Mouse (Mus musculus): ENCODE results near the gene Gm10521.
"Not testable (repeated sequence)": the region's sequence is repeated elsewhere in the genome, so short reads cannot be mapped to it uniquely, and the experiment has no call there.

Gm10521 gene

DNA sequence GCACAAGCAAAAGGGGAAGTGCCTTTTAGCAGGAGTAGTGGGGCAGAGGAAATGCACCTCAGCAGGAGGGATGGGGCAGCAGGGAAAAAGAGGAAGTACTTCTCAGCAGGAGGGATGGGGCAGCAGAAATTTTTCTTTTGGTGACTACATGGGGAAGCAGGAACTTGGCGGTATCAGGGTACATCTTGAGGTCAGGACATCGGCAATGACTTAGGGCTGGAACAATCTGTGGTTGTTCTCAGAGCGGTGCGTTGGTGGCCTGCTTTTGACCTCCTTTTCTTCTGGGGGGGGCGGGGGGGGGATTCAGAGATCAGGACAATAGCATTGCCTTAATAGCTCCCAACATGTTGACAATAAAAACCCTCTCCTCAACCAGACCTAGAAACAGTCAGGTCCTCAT lies at the start of gene Gm10521:
Gene Gm10521 (plus strand): TSS at position 301 of the 400 bp plus-strand sequence.
- DNase-seq (ENCODE audit: extremely low read depth, insufficient read length, low spot score), result not testable (repeated sequence)

DNA sequence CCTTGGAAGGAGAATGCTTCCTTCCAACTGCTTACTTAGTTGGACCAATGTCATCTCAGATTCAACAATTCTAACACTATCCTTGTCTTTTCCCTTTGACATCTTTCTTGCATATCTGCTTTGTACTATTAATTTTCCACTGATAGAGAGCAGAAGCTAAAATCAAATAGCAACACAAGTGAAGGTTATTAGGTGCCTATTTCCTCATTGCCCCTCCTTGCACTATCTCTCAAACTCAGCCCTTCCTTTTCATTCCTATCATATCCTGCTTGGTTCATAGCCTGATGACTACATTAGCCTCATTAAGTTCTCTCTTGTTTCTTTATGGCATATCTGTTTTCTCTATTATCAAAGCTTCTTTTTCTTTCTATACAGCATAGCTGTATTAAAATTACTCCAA lies 47.3 kb upstream of the Gm10521 start:
- DNase-seq (ENCODE audit: extremely low read depth, insufficient read length, low spot score), result no peak

DNA sequence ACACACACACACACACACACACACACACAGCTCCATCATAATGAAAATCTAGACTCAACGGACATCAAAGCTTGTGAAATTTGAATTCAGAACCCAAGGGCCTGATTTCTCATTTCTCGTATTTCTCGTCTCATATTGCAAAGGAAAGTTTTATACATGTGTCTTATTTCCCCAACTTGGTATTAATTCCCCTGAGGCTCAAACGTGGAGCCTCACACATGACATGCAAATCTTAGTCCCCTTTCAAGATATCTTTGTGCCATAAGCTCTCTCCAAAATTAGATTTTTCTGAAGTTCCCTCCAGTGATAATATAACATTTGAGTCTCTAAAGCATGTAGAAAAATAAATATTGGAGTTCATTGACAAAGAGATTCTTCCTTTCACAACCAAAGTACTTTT lies 46.7 kb upstream of the Gm10521 start:
- DNase-seq (ENCODE audit: extremely low read depth, insufficient read length, low spot score), result no peak

DNA sequence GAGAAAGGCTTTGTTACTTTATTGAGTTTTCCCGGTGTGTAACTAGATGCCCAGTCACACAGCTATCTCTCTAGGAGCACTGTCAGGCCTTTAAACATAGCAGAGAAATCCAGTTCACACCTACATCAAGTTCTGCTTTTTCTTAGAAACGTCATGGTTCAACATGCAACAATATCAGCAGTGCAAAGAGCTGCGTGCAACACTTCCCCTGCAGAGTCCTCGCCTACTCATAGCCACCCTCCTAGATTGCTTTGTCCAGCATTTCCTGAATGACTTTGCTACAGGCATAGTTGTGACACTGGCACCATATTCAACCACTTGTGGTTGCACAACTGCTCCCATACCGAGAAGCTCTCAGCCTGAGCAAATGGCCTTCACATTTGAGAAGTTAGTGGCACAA lies 46.0 kb upstream of the Gm10521 start:
- DNase-seq (ENCODE audit: extremely low read depth, insufficient read length, low spot score), result no peak

DNA sequence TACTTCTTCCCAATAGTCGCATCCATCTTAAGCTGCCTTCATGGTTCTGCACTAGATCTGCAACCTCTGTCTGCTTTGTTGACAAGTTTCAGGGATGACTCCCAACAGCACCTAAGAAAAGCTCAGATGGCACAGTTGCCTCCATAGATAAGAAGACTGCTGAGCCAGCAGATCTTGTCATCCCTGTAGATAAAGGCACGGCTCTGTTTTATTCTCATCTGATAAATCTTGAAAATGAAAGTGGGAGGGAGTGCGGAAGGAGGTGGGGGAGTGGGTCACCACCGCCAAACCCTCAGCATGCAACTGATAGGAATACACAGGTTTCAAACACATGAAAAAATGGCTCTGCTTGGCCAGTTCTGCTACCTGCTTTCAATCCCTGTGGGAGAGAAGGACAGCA lies 30.0 kb upstream of the Gm10521 start:
- DNase-seq (ENCODE audit: extremely low read depth, insufficient read length, low spot score), result no peak

DNA sequence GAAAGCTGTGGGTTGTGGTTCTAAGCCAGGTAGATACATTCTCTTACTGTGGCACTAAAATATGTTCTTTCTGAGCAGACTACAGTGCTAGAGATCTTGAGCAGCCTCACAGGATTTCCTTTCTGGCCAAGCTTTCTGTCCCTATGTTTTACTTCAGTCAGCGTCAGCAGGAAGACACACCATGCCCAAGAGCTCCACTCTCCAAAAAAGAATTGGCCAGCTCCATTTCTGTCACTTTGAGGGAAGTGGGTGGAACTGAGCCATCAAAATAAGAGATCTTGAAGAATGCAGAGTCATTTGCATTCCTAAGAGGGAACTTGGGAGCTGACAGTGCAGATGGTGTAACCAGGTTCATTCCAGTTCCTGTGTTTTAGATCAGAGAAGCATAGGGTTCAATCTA lies 8.5 kb upstream of the Gm10521 start:
- DNase-seq (ENCODE audit: extremely low read depth, insufficient read length, low spot score), result no peak

DNA sequence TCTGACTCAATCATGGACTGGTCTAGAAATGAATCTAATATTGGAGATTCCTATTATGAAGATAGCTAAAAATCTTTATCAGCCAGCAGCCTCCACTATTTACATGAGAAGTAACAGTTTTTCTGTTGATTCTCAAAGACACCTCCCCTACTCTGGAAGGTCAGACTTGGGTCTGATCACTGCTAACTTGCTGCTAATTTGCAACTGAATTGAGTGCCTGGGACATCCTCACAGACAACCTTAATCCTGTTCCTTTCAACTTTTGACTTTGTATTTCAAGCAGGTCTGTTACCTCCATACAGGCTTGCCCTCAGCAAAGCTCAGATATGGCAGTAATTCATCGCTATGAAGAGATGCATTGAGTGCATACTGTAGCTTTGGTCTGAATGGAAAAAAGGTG lies 8.5 kb downstream of the Gm10521 start:
- DNase-seq (ENCODE audit: extremely low read depth, insufficient read length, low spot score), result no peak

DNA sequence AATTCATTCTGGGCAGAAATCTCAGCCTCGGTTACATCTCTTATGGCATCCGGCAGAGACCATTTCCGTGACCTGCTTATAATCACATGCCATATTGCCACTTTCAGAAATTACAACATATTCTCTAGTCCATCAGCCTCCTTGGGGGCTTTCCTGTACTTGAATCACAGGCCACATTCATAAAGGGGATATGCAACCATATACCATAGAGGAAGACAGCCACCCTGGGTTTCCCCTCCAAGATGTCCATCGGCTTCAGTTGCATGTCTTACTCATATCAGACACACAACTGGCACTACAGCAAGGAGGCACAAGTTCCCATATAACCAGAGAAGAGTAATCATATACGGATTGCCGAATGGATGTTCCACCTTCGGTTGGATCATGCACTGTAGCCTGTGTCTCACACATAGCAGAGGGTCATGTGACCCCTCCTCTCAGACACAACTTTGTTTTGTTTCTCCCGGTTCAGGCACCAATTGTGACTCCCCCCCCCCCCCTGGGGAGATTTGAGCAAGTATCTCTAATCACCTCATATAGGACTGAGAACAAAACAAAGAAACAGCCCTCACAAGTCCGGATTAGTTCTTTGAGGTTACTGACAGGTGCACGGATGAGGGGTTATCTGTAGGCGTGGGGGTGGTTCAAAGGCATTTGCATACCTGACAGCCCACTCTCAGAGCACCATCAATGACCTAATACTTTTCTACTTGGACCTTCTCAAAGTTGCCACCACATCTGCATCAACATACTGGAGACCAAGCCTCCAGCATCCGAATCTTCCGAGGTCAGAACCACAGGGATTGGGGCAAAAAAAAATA lies 20.4 kb downstream of the Gm10521 start:
- DNase-seq (ENCODE audit: extremely low read depth, insufficient read length, low spot score), result no peak

DNA sequence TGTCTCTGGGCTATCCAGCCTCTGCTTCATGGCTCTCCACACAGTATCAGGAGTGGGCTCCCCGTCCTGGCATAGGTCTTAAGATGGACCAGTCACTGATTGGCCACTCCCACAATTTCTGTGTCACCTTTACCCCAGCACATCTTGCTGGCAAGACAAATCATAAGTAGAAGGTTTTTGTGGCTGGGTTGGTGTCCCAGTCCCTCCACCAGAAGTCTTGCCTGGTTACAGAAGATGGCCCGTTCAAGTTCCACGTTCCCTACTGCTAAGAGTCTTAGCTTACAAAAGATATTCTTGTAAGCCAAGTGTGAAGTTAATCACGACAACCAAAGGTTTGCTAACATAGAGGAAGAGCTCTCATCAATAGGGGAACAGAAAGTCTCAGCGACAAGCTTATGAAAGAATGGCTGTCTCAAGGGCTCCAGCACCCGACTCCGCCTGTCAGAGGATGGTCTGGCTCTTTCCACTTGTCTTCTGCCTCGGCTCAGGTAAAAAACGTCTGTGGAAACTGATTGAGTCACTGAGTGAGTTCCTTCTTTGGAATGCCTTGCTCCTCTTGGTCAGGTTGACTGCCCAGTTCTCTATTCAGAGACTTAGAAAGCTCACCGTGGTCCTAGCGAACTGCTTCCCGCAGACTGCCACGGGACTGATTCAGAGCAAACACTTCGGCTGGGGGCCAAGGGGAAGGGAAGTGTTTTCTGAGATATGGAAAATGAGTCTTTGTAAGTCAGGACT lies 22.0 kb downstream of the Gm10521 start, which contains the start of gene Slamf6:
Gene Slamf6 (plus strand): TSS at position 211 of the 735 bp plus-strand sequence.
- no peak for DNase-seq (ENCODE audit: extremely low read depth, insufficient read length, low spot score)

DNA sequence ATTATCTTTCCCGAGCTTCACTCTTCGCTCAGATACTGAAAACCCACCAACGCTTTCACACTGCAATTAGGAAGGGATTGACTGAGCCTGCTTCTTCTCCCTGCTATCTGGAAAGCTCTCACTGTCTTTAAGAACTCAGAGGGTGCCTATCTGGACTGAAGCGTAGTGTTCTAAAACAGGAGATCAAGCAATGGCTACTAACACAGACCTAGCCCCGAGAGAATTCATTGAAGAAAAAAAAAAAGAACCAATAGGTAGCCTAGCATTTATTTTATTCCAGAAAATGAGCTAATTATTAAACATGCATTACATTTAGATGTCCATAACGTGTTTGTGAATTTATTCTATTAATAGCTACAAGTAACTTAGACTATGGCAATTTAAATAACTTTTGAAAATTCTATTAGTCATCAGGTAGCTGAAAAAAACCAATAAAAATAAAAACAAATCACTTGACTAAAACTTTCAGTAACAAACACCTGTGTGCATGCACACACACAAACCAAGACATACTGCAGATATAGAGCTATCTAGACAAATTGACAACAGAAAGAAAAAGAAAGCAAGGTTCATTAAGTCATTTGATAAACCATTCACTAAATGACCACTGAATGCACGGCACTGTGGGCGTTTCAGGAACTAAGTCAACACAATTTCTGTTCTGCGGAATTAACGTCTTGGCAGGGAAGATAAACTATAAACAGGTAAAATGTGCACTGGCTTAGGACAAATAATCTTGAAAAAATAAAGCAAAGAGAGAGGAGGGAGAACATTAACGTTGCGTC lies 22.9 kb downstream of the Gm10521 start:
- DNase-seq (ENCODE audit: extremely low read depth, insufficient read length, low spot score), result no peak

DNA sequence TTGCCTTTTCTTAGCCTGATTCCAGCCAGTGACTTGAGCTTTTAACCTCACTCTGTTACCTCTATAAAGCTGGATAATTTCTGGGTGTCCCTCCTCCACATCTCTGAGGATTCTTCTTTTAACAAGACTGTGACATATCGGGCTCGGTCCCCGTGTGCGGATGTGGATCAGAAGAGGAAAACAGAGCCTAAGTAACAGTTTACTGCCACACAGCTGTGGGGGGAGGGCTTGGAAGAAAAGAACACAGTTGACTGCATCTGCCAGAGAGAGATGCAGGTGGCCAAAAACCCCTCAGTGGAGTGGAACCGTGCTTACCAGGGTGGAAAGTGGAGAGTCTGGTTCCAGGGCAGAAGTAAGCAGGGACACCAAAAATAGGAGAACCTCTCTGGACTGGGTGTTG lies 23.7 kb downstream of the Gm10521 start:
- DNase-seq (ENCODE audit: extremely low read depth, insufficient read length, low spot score), result no peak

DNA sequence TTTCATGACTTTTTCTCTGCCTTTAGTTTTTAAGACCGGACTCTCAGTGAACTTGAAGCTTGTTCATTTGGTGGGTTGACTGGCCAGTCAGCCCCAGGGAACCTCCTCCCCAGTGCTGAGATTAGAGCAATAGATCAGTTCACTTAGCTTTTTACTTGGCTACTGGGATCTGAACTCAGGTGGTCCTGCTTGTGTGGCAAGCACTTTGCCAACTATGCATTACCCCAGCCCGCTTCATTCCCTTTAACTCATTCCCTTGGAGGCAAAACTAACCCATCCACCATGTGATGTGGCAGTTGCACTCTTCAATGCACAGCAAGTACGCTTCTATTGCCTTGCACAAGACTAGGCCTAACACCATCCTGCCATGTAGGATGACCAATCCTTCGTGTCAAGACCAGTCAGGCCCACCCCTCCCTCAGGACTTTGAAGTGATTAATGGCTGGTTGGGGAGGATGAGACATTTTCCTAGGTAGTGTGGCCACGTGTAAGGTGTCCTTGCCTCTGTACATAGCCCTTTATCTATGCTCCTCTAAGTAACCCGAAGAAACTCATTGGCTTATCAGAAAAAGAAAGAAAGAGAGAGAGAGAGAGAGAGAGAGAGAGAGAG lies 24.5 kb downstream of the Gm10521 start:
- no peak for DNase-seq (ENCODE audit: extremely low read depth, insufficient read length, low spot score)

DNA sequence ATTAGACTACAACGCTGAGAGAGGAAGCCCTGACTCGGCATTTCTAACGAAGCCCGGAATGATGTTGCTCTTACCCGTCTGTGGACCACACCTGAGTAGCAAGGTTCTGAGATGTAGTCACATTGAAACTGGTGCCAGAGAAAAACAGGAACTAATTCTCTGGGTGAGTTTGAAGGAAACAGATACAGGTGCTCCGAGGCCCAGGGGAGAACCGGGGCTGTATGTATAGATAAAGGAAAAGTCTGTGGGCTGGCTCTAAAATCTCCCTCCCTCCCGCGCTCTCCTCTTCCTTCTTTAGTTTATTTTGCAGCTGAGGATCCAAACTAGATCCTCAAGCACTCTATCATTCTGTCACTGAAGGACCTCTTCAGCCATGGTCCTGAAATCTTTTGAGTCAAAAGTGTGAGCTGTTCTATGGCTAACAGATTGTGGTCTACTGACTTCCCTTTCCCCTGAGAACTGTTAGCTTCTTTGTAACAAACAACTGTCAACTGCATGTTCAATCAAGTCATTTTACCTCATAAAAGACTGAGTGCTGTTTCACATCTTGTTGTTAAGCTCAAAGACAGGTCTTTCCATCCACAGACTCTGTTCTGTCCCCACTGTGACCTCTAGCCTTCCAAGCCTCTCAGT lies 25.6 kb downstream of the Gm10521 start:
- DNase-seq (ENCODE audit: extremely low read depth, insufficient read length, low spot score), result no peak

DNA sequence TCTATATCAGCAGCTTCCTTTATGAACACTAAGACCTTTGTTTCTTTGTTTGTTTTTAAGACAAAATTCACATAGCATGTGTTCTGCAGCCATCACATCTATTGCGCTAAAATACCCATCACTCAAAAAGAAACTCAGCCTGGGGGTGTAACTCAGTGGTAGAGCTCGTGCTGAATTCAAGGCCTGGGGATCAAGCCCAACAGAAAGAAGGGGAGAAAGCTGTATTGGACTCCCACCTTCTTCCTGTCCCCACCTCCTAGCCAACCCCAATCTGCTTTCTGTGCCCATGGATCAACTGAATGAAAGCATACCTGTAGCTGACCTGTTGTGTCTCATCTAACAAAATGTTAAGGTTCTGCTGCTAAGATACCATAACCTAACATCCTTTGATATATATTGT lies 26.2 kb downstream of the Gm10521 start:
- DNase-seq (ENCODE audit: extremely low read depth, insufficient read length, low spot score), result no peak

DNA sequence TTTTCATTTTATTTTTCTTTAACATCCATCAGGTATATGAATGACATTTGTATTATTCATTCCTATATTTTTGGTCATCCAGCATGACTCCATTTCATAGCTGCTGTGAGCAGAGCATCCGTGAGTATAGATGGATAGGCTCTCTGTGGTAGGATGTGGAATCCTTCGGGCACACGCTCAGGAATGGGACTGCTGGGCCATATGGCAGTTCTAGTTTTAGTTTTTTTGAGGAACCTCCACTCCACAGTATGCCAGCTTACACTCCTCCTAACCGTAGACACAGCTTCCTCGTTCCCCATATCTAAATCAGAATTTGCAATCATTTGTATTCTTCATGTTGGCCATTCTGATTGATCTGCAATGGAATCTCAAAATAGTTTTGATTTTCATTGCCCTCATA lies 27.4 kb downstream of the Gm10521 start:
- no peak for DNase-seq (ENCODE audit: extremely low read depth, insufficient read length, low spot score)

DNA sequence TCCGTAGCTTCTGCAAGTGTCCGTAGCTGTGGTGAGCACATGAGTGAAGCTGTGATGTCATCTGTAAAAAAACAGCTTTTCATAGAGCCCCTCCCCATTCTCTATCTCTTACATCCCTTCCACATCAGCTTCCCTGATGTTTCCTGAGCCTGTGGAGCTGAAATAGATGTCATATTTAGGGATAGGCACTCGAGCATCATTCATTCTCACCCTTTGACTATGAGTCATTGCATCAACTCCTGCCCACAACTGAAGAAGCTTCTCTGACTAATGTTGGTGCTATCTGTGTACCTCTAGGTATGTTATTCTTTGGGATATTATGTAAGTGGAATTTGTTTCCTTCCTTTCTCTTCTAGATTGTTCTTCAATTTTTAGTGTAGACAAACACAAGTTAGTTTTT lies 29.4 kb downstream of the Gm10521 start:
- DNase-seq (ENCODE audit: extremely low read depth, insufficient read length, low spot score), result no peak

DNA sequence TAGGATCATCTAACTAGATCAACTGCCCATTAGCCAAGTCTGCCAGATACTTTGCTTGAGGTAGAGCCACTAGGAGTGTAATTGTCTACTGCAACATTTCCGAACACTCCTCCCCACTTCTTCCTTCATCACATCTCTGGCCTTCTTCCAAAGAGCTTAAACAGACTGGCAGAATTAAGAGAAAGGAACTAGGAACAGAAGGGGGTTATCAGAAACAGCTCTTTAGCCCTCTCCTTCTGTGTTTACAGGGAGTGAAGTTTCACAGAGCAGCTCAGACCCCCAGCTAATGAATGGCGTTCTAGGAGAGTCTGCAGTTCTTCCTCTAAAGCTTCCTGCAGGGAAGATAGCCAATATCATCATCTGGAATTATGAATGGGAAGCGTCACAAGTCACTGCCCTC lies 38.4 kb downstream of the Gm10521 start:
- DNase-seq (ENCODE audit: extremely low read depth, insufficient read length, low spot score), result no peak

DNA sequence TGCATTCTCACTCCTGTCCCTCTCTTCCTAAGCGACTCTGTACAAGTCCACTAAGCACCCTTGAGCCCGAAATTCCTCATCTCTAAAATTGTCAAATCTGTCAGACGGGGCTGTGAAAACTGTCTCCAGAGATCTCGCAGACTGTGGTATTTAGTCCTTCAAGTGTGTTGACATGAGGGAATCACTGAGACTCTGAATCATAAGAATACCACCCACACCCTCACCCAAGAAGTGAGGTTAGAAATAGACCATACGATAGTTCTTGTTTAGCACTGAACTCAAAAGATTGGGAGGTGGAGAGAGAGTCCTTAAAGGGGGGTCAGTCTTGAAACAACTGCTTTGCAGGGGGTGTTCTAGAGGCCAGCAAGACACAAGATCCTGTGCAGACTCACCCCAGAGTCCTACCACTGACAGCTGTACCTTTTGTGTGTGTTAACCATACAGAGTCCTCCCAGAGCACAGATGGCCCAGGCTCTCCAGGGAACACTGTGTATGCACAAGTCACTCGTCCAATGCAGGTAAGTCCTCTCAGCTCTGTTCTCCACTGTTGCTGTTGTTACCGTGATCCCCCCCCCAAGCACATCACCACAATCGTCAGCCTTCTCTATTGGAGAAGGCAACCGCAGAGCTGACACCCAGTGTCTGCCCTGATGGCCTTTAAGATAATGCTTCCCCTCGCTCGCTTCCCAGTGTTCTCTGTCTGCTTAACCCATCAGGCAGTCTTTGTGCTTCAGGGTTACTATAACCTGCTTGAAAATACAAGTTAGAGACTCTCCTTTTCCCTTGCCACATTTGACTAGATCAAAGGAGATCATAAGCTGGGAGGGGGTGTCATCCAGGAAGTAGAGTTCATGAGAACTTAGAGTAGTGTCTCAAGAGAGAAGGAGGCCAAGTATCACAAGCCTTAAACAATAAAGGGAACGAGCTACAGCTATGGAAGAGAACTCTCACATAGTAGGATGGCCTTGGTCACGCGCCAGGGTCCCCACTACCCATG lies 43.8 kb downstream of the Gm10521 start:
- DNase-seq (ENCODE audit: extremely low read depth, insufficient read length, low spot score), result no peak

DNA sequence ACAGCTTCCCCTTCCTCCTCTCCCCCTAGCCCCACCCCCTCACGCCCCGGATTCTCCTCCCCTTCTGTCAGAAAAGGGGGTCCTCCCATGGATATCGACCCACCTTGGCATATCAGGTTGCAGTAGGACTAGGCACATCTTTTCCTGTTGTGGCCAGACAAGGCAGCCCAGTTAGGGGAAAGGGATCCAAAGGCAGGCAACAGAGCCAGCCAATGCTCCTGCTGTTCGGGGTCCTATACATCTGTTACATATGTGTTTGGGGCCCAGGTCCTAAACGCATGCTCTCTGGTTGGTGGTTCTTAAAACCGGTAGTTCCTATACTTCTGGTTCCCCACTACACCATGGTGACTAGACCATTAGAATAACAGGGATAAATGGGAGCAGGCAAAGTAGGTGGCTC lies 45.2 kb downstream of the Gm10521 start:
- DNase-seq (ENCODE audit: extremely low read depth, insufficient read length, low spot score), result no peak

All from 3134 (cell line).